Mouse (Mus musculus) testis, adult 2 months (tissue): ENCODE data around the gene Olfr800. TPM values are rescaled to one million over a fixed set of nuclear protein-coding genes. Genes with fewer than 3 reads are reported as not detected.

Experiments
- H3K27ac ChIP-seq: fragments of 200-500 bp; 2 replicates; pipeline ENCODE4 v1.5.1; 2012; ENCODE audit warnings: low read depth, low read length; ENCODE audit not compliant: control insufficient read depth, insufficient read depth
- H3K27me3 ChIP-seq: fragments of 200-500 bp; 2 replicates; pipeline ENCODE4 v1.6.1; 2012; ENCODE audit warnings: mild to moderate bottlenecking, low read length, moderate library complexity; ENCODE audit not compliant: control insufficient read depth, insufficient read depth
- H3K36me3 ChIP-seq: fragments of 200-500 bp; 2 replicates; pipeline ENCODE4 v1.6.1; 2012; ENCODE audit warnings: mild to moderate bottlenecking, low read length; ENCODE audit not compliant: control insufficient read depth, insufficient read depth
- H3K4me1 ChIP-seq: fragments of 200-500 bp; 2 replicates; pipeline ENCODE4 v1.6.1; 2012; ENCODE audit warnings: low read length; ENCODE audit not compliant: control insufficient read depth, insufficient read depth
- H3K4me3 ChIP-seq: fragments of 200-500 bp; 2 replicates; pipeline ENCODE4 v1.5.1; 2012; ENCODE audit warnings: low read depth, mild to moderate bottlenecking, low read length, moderate library complexity, mixed read lengths; ENCODE audit not compliant: control insufficient read depth
- CTCF ChIP-seq: fragments of 200-500 bp; IDR thresholded peaks from 2 replicates; pipeline ENCODE4 v1.5.1; 2012; ENCODE audit warnings: low read depth, mild to moderate bottlenecking, inconsistent platforms, low read length, moderate library complexity; ENCODE audit not compliant: control insufficient read depth, insufficient read depth, insufficient replicate concordance
- POLR2A ChIP-seq: fragments of 200-500 bp; IDR thresholded peaks from 2 replicates; pipeline ENCODE4 v1.6.1; 2012; ENCODE audit warnings: low read depth, mild to moderate bottlenecking, inconsistent platforms, low read length, moderate library complexity; ENCODE audit not compliant: control insufficient read depth
- polyA plus RNA-seq: library from polyadenylated mRNA; depleted of rRNA; stranded (reverse); fragments of >200 nt; gene quantifications from 2 replicates; pipeline ENCODE4 v1.2.3, GENCODE M21; 2012; rRNA removed

Gene Olfr800
- polyA plus RNA-seq = not detected in 2 replicates

DNA sequence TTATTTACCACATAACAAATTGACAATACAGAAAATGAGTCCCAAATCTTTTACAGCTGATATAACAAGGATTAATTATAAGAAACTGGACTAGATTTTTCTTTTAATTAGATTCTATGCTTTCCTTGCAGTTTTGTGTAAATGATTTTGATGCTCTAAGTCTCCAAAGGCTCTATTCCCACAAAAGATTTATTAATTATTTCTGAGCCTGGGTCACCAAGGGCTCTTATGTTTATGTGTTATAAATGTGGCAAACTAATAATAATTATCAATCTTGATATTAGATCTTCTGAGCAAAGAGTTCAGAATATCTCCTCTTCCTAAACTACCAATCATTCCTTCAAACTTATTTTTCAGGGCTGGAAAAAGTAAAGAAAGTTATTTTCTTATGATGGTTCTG is at the start of gene Olfr800:
TSS of gene Olfr800 (plus strand) at position 301 of the 400 bp plus-strand sequence.
- H3K4me1 ChIP-seq = no peaks in the 10 kb centered on the region
- H3K27ac ChIP-seq = no peak within 1 kb of the TSS
- no peak for TF ChIP-seq POLR2A
- no peak for TF ChIP-seq CTCF
- H3K36me3 ChIP-seq = no peaks in the 10 kb centered on the region
- H3K4me3 ChIP-seq = no peak within 1 kb of the TSS
- no peaks in the 10 kb centered on the region for H3K27me3 ChIP-seq

DNA sequence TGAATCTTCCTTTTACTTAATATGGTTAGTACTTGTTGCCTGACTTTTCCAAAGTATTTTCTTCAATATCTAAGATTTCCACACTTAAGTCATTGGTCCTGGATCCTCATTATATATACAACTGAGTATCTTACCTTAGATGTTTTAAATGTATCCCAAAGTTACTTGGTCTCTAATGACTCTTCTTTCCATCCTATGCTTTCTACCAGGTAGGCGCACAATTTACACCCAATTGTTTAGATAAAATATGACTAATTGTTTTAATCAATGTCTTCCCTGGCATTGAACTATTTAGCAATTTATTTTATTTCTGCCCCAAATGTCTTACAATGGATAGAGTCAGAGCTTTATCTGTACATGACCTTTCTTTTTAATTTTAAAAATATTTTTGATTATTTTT is 45.0 kb upstream of the Olfr800 start, which contains the start of gene Olfr796:
TSS of gene Olfr796 (minus strand) at position 101 of the 400 bp plus-strand sequence.
- TF ChIP-seq POLR2A (no peak), CTCF (no peak)
- H3K27me3 ChIP-seq = no peaks in the 10 kb centered on the region
- H3K36me3 ChIP-seq = no peaks in the 10 kb centered on the region
- no peak within 1 kb of the TSS for H3K27ac ChIP-seq
- no peak within 1 kb of the TSS for H3K4me3 ChIP-seq
- no peaks in the 10 kb centered on the region for H3K4me1 ChIP-seq

GRCm38 (mm10) chr10:129621724-129622123 is 35.8 kb upstream of the Olfr800 start:
- no peaks in the 10 kb centered on the region for H3K27me3 ChIP-seq
- H3K4me3 ChIP-seq = no peak overlapping the region
- no peaks in the 10 kb centered on the region for H3K36me3 ChIP-seq
- H3K4me1 ChIP-seq = no peaks in the 10 kb centered on the region
- no peak for TF ChIP-seq CTCF
- TF ChIP-seq POLR2A = no peak
- H3K27ac ChIP-seq = no peak overlapping the region

DNA sequence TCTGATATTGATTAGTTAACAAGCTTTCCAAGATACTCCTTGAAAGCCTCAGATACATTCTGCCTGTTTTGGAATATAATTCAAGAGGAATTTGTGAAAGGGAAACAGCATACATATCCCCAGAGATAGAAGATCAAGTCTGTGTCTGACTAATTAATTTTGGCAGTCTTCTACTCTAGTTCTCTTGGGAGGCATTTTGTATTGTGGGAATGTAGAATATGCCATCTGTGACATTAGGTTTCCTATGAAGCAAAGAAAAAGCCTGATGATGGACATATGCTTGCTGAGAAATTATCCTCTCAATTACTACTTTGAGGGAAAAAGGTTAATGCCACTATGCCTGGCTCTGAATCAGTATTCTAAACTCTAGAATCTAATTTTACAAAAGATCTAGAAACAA is 34.2 kb upstream of the Olfr800 start:
- Histone ChIP-seq H3K27ac (no peak overlapping the region), H3K36me3 (no peaks in the 10 kb centered on the region), H3K4me1 (no peaks in the 10 kb centered on the region), H3K27me3 (no peaks in the 10 kb centered on the region), H3K4me3 (no peak overlapping the region)
- no peak for TF ChIP-seq POLR2A
- no peak for TF ChIP-seq CTCF

DNA sequence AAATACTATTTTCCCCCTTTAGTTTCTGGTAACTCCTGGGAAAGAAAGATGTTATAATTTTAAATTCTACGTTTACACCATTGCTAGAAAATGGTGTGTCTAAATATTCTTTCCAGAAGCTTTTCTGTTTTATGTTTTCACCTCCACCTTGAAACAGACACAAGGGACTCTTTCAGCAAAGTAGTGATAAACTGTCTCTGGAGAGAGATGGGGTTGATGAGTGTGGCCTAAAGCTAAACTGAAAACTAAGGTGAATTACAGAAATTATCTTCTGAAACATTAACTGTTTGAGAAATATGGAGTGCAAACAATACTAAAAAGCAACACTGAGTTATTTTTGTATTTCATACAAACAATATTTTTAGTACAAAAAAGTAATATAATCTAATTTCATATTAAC is 29.7 kb upstream of the Olfr800 start, which contains the start of gene Olfr798:
TSS of gene Olfr798 (minus strand) at position 101 of the 400 bp plus-strand sequence.
- no peak for TF ChIP-seq CTCF
- TF ChIP-seq POLR2A = no peak
- Histone ChIP-seq H3K4me3 (no peak within 1 kb of the TSS), H3K27ac (no peak within 1 kb of the TSS), H3K4me1 (no peaks in the 10 kb centered on the region), H3K27me3 (no peaks in the 10 kb centered on the region), H3K36me3 (no peaks in the 10 kb centered on the region)

DNA sequence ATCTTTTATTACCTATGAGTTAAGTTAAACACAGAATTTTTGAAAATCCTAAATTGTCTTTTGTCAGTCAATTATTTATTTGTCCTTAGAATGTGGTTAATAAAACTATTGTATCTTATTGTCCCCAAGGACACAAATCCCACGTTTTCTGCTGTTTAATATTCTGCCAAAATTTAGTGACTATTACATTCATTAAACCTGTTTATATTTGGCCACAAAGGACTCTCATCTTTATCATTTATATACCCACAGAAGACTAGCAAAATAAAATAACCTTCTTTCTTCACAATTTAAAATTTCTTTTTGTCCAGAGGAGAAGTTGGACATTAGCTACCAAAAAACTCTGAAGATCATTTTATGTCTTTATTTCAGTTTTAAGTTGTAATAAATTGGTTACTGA is 20.3 kb upstream of the Olfr800 start, which contains the start of gene Olfr799:
TSS of gene Olfr799 (plus strand) at position 301 of the 400 bp plus-strand sequence.
- no peak for TF ChIP-seq POLR2A
- no peak for TF ChIP-seq CTCF
- no peaks in the 10 kb centered on the region for H3K4me1 ChIP-seq

GRCm38 (mm10) chr10:129651763-129652162 is 5.7 kb upstream of the Olfr800 start:
- H3K27me3 ChIP-seq = no peaks in the 10 kb centered on the region
- H3K27ac ChIP-seq = no peak overlapping the region
- H3K4me1 ChIP-seq = no peaks in the 10 kb centered on the region
- TF ChIP-seq CTCF (no peak), POLR2A (no peak)
- no peaks in the 10 kb centered on the region for H3K36me3 ChIP-seq
- no peak overlapping the region for H3K4me3 ChIP-seq

More for the DNA sequence above, 20.3 kb upstream of the Olfr800 start, which contains the start of gene Olfr799:
- Histone ChIP-seq H3K36me3 (no peaks in the 10 kb centered on the region), H3K27ac (no peak within 1 kb of the TSS), H3K27me3 (no peaks in the 10 kb centered on the region), H3K4me3 (no peak within 1 kb of the TSS)

GRCm38 (mm10) chr10:129673765-129674164 is 16.3 kb downstream of the Olfr800 start, which contains the start of gene Olfr801:
Gene Olfr801, minus strand, starts transcription at chr10:129673865.
- TF ChIP-seq POLR2A (no peak), CTCF (no peak)

More at GRCm38 (mm10) chr10:129673765-129674164, 16.3 kb downstream of the Olfr800 start, which contains the start of gene Olfr801:
- H3K36me3 ChIP-seq = no peaks in the 10 kb centered on the region
- H3K4me1 ChIP-seq = no peaks in the 10 kb centered on the region
- H3K27ac ChIP-seq = no peak within 1 kb of the TSS
- H3K4me3 ChIP-seq = no peak within 1 kb of the TSS; the same call in 1 of the 2 replicates
- H3K27me3 ChIP-seq = no peaks in the 10 kb centered on the region
